Mouse (Mus musculus) monocyte, adult 2 months (primary cell): ENCODE results near the gene Cyp2c69.
"Not testable (repeated sequence)": the region's sequence is repeated elsewhere in the genome, so short reads cannot be mapped to it uniquely, and the experiment has no call there.

ENCODE experiments used
- DNase-seq, 2 experiments: peaks; one replicate each; pipeline ENCODE4 v3.0.0; 2022; ENCODE audit warnings: low spot score in 2 of 2, low read depth in 1 of 2

Cyp2c69 gene

DNA sequence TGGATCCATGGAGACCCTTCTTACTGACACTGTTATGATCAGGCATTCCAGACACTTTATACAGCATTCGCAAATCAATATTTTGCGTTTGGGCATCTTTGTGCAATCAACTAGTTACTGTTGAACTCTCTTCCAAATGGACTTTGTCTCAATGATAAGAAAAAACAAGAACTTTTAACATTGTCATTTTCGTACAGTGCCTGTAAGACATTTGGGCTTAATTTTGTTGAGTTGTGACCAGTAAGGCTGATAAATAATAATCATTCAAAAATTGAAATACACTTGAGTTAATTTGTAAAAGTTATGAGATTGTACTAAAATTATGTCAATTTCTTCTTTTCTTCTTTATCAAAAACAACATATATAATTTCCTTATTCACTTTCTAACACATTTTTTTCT, at the start of gene Cyp2c69:
TSS of gene Cyp2c69 (minus strand) at position 101 of the 400 bp plus-strand sequence.
- not testable (repeated sequence) for DNase-seq

DNA sequence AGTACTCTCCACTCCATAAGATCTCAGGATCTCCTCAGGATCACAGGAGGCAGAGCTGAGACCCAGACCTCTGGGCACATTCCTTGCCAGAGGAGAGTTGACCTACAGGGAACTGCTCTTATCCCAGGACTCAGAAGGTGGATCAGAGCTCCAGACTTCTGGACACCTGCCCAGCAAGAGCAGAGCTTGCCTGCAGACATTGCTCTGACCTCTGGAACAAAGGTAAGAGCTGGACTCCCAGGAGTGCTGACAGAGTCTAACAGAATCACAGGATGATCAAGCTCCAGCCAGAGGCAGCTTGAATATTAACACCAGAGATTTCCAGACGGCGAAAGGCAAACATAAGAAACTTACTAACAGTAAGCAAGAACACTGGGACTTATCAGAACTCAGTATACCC, 48.8 kb upstream of the Cyp2c69 start:
- DNase-seq = no peak

DNA sequence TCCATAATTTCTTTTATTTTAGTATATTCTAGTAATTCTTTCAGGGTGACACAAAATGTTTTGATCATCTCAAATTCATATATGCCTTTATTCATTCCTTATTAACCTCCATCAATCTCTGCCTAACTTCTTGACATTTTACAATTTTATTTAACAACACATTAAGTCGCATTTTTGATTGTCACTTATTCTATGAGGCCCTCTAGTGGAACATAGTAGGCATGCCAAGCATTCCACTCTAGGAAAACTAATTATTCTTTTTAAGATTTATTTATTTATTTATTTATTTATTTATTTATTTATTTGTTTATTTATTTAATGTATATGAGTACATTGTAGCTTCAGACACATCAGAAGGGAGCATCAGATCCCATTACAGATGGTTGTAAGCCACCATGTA, 43.4 kb upstream of the Cyp2c69 start:
- DNase-seq = no peak

DNA sequence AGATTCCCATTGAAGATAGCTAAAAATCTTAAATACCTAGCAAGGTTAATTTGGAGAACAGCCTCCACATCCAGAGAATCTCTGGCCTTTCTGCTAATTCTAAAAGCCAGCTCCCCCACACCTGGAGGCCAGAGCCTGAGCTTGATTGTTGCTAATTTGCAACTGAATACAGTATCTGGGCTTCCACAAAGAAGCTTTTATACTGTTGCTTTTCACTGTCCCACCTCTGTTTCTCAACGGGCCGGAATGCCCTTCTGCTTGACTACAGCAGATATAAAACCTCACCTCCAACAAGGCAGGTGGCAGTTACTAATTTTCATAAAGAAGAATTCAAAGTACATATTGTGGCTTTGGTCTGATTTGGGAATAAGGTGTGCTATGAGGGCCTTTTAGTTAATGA, 15.1 kb upstream of the Cyp2c69 start:
- no peak for DNase-seq

DNA sequence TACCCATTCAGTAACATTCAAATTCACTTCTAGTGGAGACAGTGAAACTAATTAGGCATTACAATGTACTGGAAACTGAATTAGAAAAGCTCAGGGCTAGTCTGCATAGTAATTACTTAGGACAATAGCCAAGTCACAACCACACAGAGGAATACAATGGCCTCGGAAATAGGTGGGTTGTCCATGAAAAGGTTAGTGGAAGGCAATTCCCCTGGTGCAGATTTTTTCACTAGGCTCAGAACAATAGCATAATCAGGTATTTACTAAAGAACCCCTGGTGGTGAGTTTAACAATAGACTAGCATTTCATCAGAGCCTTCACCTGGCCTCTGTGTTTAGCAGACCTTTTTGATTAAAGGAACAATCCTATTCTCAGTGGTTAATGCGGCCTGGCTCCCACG, 3.5 kb upstream of the Cyp2c69 start:
- DNase-seq = not testable (repeated sequence)

DNA sequence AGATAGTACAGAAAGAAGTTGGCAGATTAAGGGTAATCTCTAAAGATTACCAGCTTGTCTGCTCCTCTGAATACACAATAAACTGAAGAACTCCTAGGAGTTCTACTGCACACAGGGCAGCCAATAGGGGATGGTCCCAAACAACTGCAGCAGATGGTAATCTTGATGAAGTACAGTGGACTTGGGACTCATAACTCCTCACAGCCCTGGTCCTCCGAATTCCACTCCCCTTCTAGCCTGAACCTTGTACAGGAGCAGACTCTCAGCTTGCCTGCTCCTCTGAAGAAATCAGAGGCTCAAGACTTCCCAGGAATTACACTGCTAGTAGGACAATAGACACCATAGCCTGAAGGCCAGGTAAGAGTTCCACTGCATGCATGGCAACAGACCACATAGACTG, 20.5 kb downstream of the Cyp2c69 start:
- DNase-seq = no peak

DNA sequence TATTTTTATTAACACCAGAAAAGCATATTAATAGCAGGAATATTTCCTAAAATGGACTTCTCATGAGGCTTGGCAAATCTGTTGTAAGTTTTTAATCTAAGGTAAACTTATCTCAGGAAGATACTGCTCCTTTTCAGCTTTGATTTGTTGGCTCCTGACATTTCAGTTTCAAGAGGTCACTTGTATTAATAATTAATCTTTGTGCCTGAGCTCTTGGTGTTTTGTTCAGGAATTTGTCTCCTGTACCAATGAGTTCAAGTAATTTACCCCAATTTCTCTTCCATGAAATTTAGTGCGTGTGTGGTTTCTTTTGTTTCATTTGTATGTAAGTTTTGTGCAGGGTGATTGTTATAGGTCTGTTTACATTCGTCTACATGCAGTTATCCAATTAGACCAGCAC, 65.7 kb downstream of the Cyp2c69 start:
- not testable (repeated sequence) for DNase-seq

DNA sequence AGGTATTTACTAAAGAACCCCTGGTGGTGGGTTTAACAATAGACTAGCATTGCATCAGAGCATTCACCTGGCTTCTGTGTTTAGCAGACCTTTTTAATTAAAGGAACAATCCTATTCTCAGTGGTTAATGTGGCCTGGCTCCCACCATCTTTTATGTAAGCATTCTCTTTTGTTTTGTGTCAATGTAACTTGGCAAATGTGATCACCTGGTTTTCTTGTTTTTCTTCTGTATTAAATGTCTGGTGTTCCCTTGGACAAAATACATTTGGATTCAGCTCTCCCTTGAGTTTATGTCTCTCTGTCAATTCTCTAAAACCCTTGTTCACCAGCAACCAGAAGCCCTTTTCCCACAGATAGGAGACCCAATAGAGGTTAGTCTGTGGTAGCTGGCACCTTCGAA, 70.2 kb downstream of the Cyp2c69 start:
- DNase-seq = not testable (repeated sequence)

DNA sequence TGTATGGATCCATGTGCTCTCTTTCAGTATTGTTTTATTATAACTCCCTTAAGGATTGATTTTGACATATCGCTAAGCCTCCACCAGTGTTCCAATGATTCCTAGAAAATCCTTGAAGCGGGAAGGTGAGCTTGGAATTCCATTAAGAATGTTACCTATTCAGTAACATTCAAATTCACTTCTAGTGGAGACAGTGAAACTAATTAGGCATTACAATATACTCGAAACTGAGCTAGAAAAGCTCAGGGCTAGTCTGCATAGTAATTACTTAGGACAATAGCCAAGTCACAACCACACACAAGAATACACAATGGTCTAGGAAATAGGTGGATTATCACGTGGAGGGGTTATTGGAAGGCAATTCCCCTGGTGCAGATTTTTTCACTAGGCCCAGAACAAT, 70.6 kb downstream of the Cyp2c69 start:
- DNase-seq = not testable (repeated sequence)

DNA sequence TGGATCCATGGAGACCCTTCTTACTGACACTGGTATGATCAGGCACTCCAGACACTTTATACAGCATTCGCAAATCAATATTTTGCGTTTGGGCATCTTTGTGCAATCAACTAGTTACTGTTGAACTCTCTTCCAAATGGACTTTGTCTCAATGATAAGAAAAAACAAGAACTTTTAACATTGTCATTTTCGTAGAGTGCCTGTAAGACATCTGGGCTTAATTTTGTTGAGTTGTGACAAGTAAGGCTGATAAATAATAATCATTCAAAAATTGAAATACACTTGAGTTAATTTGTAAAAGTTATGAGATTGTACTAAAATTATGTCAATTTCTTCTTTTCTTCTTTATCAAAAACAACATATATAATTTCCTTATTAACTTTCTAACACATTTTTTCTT, 73.9 kb downstream of the Cyp2c69 start, which contains the start of gene Cyp2c40:
TSS of gene Cyp2c40 (minus strand) at position 101 of the 400 bp plus-strand sequence.
- DNase-seq = not testable (repeated sequence)
